Mouse (Mus musculus) liver, adult 2 months (tissue): Measurements from ENCODE around the gene Adgrl2. TPM values are rescaled to one million over a fixed set of nuclear protein-coding genes. Genes with fewer than 3 reads are reported as not detected.

Experiments used
- DNase-seq: peaks from one replicate; pipeline ENCODE4 v3.0.0-alpha.2; 2011; ENCODE audit warnings: low read depth, low spot score; ENCODE audit errors: extremely low read depth
- H3K27ac ChIP-seq: fragments of 200-500 bp; replicated peaks from 2 replicates; pipeline ENCODE4 v1.5.1; 2012; ENCODE audit warnings: low read depth, mild to moderate bottlenecking, control low read depth, inconsistent platforms, low read length; ENCODE audit not compliant: insufficient read depth
- H3K27me3 ChIP-seq: fragments of 200-500 bp; 2 replicates; pipeline ENCODE4 v1.6.1; 2012; ENCODE audit warnings: mild to moderate bottlenecking, moderate library complexity, low read length, inconsistent platforms; ENCODE audit not compliant: control insufficient read depth, insufficient read depth
- H3K36me3 ChIP-seq: fragments of 200-500 bp; 2 replicates; pipeline ENCODE4 v1.6.1; 2012; ENCODE audit warnings: low read length, inconsistent platforms; ENCODE audit not compliant: control insufficient read depth, insufficient read depth
- H3K4me1 ChIP-seq: fragments of 200-500 bp; 2 replicates; pipeline ENCODE4 v1.6.1; 2011; ENCODE audit warnings: low read length; ENCODE audit not compliant: control insufficient read depth, insufficient read depth
- H3K4me3 ChIP-seq: fragments of 200-500 bp; 2 replicates; pipeline ENCODE4 v1.5.1; 2011; ENCODE audit warnings: low read depth, mild to moderate bottlenecking, control low read depth, low read length, moderate library complexity; ENCODE audit not compliant: insufficient read depth
- H3K79me2 ChIP-seq: fragments of 200-500 bp; 2 replicates; pipeline ENCODE4 v1.6.1; 2012; ENCODE audit warnings: inconsistent platforms, mild to moderate bottlenecking, low read length, moderate library complexity; ENCODE audit not compliant: control insufficient read depth, insufficient read depth
- H3K9ac ChIP-seq: fragments of 200-500 bp; 2 replicates; pipeline ENCODE4 v1.6.1; 2012; ENCODE audit warnings: low read depth, mild to moderate bottlenecking, control low read depth, inconsistent platforms, low read length
- CTCF ChIP-seq: fragments of 200-500 bp; IDR thresholded peaks from 2 replicates; pipeline ENCODE4 v1.5.1; 2011; ENCODE audit warnings: low read depth, low read length, control low read depth
- POLR2A ChIP-seq: fragments of 200-500 bp; IDR thresholded peaks from 2 replicates; pipeline ENCODE4 v1.6.1; 2011; ENCODE audit warnings: low read length, control low read depth; ENCODE audit not compliant: insufficient read depth; ENCODE audit errors: extremely low read depth
- WGBS: fragments of 180-500 bp; shearing (Covaris S2); methylation state at CpG from one replicate; pipeline ENCODE4 v1.1.7; 2018; 5-methylcytosine and 5-hydroxymethylcytosine counted together
- polyA plus RNA-seq: library from polyadenylated mRNA; depleted of rRNA; stranded (reverse); fragments of >200 nt; gene quantifications from 2 replicates; pipeline ENCODE4 v1.2.3, GENCODE M21; 2012
- total RNA-seq: library from RNA; depleted of rRNA; stranded (reverse); fragments of >200 nt; gene quantifications from 2 replicates; pipeline ENCODE4 v1.2.3, GENCODE M21; 2014

Adgrl2 gene
- total and polyA plus RNA-seq, 2 experiments: 26.2 to 27.9 TPM

- peak; percentile 33 for DNase-seq
- 32% methylated on average over 15 of the region's 15 CpGs for WGBS
Measured at GRCm38 (mm10) chr3:148959327-148960025, 30.9 kb downstream of the Adgrl2 start.

GRCm38 (mm10) chr3:148958714-148959113, 31.6 kb downstream of the Adgrl2 start:
- no peak overlapping the region for H3K9ac ChIP-seq
- peaks cover 9% of the 10 kb centered on the region for H3K4me1 ChIP-seq
- H3K36me3 ChIP-seq: no peaks in the 10 kb centered on the region
- no peak overlapping the region for H3K27ac ChIP-seq
- H3K27me3 ChIP-seq: no peaks in the 10 kb centered on the region
- DNase-seq: no peak
- WGBS: 77% methylated on average over 5 of the region's 5 CpGs
- no peak for TF ChIP-seq CTCF
- TF ChIP-seq POLR2A: no peak
- H3K79me2 ChIP-seq: peaks cover 43% of the 10 kb centered on the region; the same call in 1 of the 2 replicates
- H3K4me3 ChIP-seq: no peak overlapping the region

More at GRCm38 (mm10) chr3:148959327-148960025, 30.9 kb downstream of the Adgrl2 start:
- H3K27ac ChIP-seq: no peak overlapping the region
- H3K79me2 ChIP-seq: peaks cover 43% of the 10 kb centered on the region; the same call in 1 of the 2 replicates
- H3K36me3 ChIP-seq: no peaks in the 10 kb centered on the region
- TF ChIP-seq POLR2A (no peak), CTCF (no peak)
- H3K4me1 ChIP-seq: peaks cover 14% of the 10 kb centered on the region
- H3K9ac ChIP-seq: no peak overlapping the region
- H3K4me3 ChIP-seq: no peak overlapping the region
- H3K27me3 ChIP-seq: no peaks in the 10 kb centered on the region

GRCm38 (mm10) chr3:148958185-148958584, 32.2 kb downstream of the Adgrl2 start:
- peaks cover 5% of the 10 kb centered on the region for H3K4me1 ChIP-seq
- no peak overlapping the region for H3K4me3 ChIP-seq
- H3K27ac ChIP-seq: no peak overlapping the region
- TF ChIP-seq CTCF: no peak
- no peak for TF ChIP-seq POLR2A
- H3K27me3 ChIP-seq: no peaks in the 10 kb centered on the region
- WGBS: 73% methylated on average over 9 of the region's 9 CpGs
- H3K79me2 ChIP-seq: peaks cover 40% of the 10 kb centered on the region; the same call in 1 of the 2 replicates
- no peaks in the 10 kb centered on the region for H3K36me3 ChIP-seq
- DNase-seq: no peak
- no peak overlapping the region for H3K9ac ChIP-seq

- peaks cover 5% of the 10 kb centered on the region; the same call in 1 of the 2 replicates for H3K4me1 ChIP-seq
- H3K27ac ChIP-seq: no peak overlapping the region
- TF ChIP-seq CTCF (no peak), POLR2A (no peak)
- peaks cover 43% of the 10 kb centered on the region; the same call in 1 of the 2 replicates for H3K79me2 ChIP-seq
- H3K4me3 ChIP-seq: no peak overlapping the region
- no peaks in the 10 kb centered on the region for H3K27me3 ChIP-seq
- H3K36me3 ChIP-seq: peaks cover 4% of the 10 kb centered on the region
- H3K9ac ChIP-seq: no peak overlapping the region
- DNase-seq: no peak
- 83% methylated on average over 7 of the region's 7 CpGs for WGBS
Measured at GRCm38 (mm10) chr3:148956887-148957286, 33.5 kb downstream of the Adgrl2 start.

DNA sequence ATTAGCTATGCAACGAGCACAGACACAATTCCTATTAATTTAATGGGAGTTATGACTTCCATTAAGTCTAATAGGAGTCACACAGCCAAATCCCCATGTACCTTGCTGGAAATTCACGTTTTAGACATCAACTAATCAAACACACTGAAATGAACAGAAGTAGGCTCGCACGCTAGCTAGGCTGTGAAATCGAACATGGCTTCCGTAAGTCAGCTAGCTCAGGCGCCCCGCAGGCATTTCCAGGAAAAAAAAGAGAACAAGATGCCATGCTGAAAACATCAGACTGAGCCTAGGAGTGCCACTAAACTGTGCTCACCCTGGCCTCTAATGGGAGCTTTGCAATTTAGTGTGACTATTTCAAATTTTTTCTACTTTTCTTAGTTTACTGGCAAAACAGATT, 40.6 kb downstream of the Adgrl2 start:
- Histone ChIP-seq H3K4me1 (no peaks in the 10 kb centered on the region), H3K27ac (no peak overlapping the region), H3K79me2 (peaks cover 27% of the 10 kb centered on the region; the same call in 1 of the 2 replicates), H3K4me3 (no peak overlapping the region), H3K9ac (no peak overlapping the region), H3K36me3 (peaks cover 6% of the 10 kb centered on the region), H3K27me3 (no peaks in the 10 kb centered on the region)
- TF ChIP-seq CTCF (no peak), POLR2A (no peak)
- WGBS: 94% methylated on average over 8 of the region's 8 CpGs
- DNase-seq: no peak
